Mouse (Mus musculus) heart, adult 2 months (tissue): ENCODE measurements around the gene Smg9.

Experiments used
- CTCF ChIP-seq: fragments of 200-600 bp; IDR thresholded peaks from 2 replicates; pipeline ENCODE4 v1.8.1; 2022; ENCODE audit warnings: antibody characterized with exemption, mild to moderate bottlenecking, moderate library complexity
- EP300 ChIP-seq: fragments of 200-500 bp; IDR thresholded peaks from 2 replicates; pipeline ENCODE4 v1.6.1; 2011; ENCODE audit warnings: low read depth, low read length, control low read depth; ENCODE audit not compliant: insufficient read depth

- TF ChIP-seq CTCF (no peak), EP300 (no peak)
These were observed 32.4 kb upstream of the Smg9 start for GRCm38 (mm10) chr7:24366716-24367632.
